Mouse (Mus musculus): ENCODE results near the gene Nrxn1. TPM values are rescaled to one million over a fixed set of nuclear protein-coding genes. Genes with fewer than 3 reads are reported as not detected.

Gene Nrxn1
- total and polyA plus RNA-seq, 3 experiments, result not detected

- Histone ChIP-seq H3K9me3 (replicated peaks; ENCODE audit: insufficient read depth, low read length) (no peaks in the 10 kb centered on the region), H3K79me2 (ENCODE audit: control insufficient read depth, insufficient read depth, low read length, poor library complexity) (no peaks in the 10 kb centered on the region), H3K36me3 (ENCODE audit: control insufficient read depth in 1 of 2, insufficient read depth in 2 of 2, low read length in 2 of 2) (no peaks in the 10 kb centered on the region), H3K4me1 (ENCODE audit: control insufficient read depth in 1 of 2, insufficient read depth in 2 of 2, low read length in 2 of 2) (no peaks in the 10 kb centered on the region), H3K27me3 (ENCODE audit: control insufficient read depth in 1 of 2, insufficient read depth in 2 of 2, low read length in 2 of 2) (no peaks in the 10 kb centered on the region), H3K4me3 (ENCODE audit: control insufficient read depth in 1 of 2, insufficient read depth in 1 of 2, low read depth in 2 of 2, low read length in 2 of 2) (no peak overlapping the region), H3K9ac (ENCODE audit: control insufficient read depth, low read depth, low read length, poor library complexity, severe bottlenecking) (no peak overlapping the region), H3K27ac (ENCODE audit: control insufficient read depth, low read depth, low read length) (no peak overlapping the region)
- no peak for TF ChIP-seq RCOR1 (IDR thresholded peaks at IDR 0.05; ENCODE audit: low read depth, low read length)
- TF ChIP-seq SMC3 (IDR thresholded peaks at IDR 0.05; ENCODE audit: low read depth, low read length), result no peak
- no peak for TF ChIP-seq ZNF384 (IDR thresholded peaks at IDR 0.05; ENCODE audit: low read depth, low read length)
- no peak for TF ChIP-seq MAZ (IDR thresholded peaks at IDR 0.05; ENCODE audit: low read depth, low read length)
- TF ChIP-seq ZKSCAN1 (IDR thresholded peaks at IDR 0.05; ENCODE audit: low read depth, low read length), result no peak
- TF ChIP-seq USF1 (IDR thresholded peaks at IDR 0.05; ENCODE audit: low read depth, low read length), result no peak
- TF ChIP-seq RAD21 (IDR thresholded peaks at IDR 0.05; ENCODE audit: low read depth, low read length), result no peak
- TF ChIP-seq ZC3H11A (IDR thresholded peaks at IDR 0.05; ENCODE audit: low read depth, low read length), result no peak
- TF ChIP-seq JUND (IDR thresholded peaks at IDR 0.05; ENCODE audit: low read depth, low read length), result no peak
- no peak for TF ChIP-seq MAX (IDR thresholded peaks at IDR 0.05; ENCODE audit: low read length)
- TF ChIP-seq BHLHE40 (IDR thresholded peaks at IDR 0.05; ENCODE audit: borderline replicate concordance, low read depth, low read length), result no peak
- DNase-seq (ENCODE audit: low read depth, low spot score), result no peak
Observed at GRCm38 (mm10) chr17:90016636-90017035, 1076.2 kb downstream of the Nrxn1 start.

- no peak overlapping the region for H3K9ac ChIP-seq (ENCODE audit: control insufficient read depth, low read depth, low read length, poor library complexity, severe bottlenecking)
- no peaks in the 10 kb centered on the region for H3K36me3 ChIP-seq (ENCODE audit: control insufficient read depth in 1 of 2, insufficient read depth in 2 of 2, low read length in 2 of 2)
- no peaks in the 10 kb centered on the region for H3K27me3 ChIP-seq (ENCODE audit: control insufficient read depth in 1 of 2, insufficient read depth in 2 of 2, low read length in 2 of 2)
- no peaks in the 10 kb centered on the region for H3K79me2 ChIP-seq (ENCODE audit: control insufficient read depth, insufficient read depth, low read length, poor library complexity)
- no peak overlapping the region for H3K27ac ChIP-seq (ENCODE audit: control insufficient read depth, low read depth, low read length)
- H3K4me1 ChIP-seq (ENCODE audit: control insufficient read depth in 1 of 2, insufficient read depth in 2 of 2, low read length in 2 of 2), result no peaks in the 10 kb centered on the region
- H3K4me3 ChIP-seq (ENCODE audit: control insufficient read depth in 1 of 2, insufficient read depth in 1 of 2, low read depth in 2 of 2, low read length in 2 of 2), result no peak overlapping the region
- TF ChIP-seq SMC3 (IDR thresholded peaks at IDR 0.05; ENCODE audit: low read depth, low read length) (no peak), USF2 (IDR thresholded peaks at IDR 0.05; ENCODE audit: borderline replicate concordance in 1 of 2, insufficient read depth in 1 of 2, low read depth in 1 of 2, low read length in 2 of 2) (no peak), POLR2AphosphoS2 (IDR thresholded peaks at IDR 0.05; ENCODE audit: low read length) (no peak), ELF1 (IDR thresholded peaks at IDR 0.05; ENCODE audit: low read depth, low read length) (no peak), RAD21 (IDR thresholded peaks at IDR 0.05; ENCODE audit: low read depth, low read length) (no peak), ZKSCAN1 (IDR thresholded peaks at IDR 0.05; ENCODE audit: low read depth, low read length) (no peak), CHD1 (IDR thresholded peaks at IDR 0.05; ENCODE audit: low read depth, low read length) (no peak), ZNF384 (IDR thresholded peaks at IDR 0.05; ENCODE audit: low read depth, low read length) (no peak), EP300 (IDR thresholded peaks at IDR 0.05; ENCODE audit: low read depth in 1 of 2, low read length in 2 of 2) (no peak), GATA1 (IDR thresholded peaks at IDR 0.05; ENCODE audit: low read depth, low read length) (no peak)
- no peaks in the 10 kb centered on the region for H3K9me3 ChIP-seq (replicated peaks; ENCODE audit: insufficient read depth, low read length)
- no peak for DNase-seq (ENCODE audit: low read depth, low spot score)
Observed at GRCm38 (mm10) chr17:90011761-90012160, 1081.1 kb downstream of the Nrxn1 start.

All from MEL (cell line).